In the genomic region with DNA sequence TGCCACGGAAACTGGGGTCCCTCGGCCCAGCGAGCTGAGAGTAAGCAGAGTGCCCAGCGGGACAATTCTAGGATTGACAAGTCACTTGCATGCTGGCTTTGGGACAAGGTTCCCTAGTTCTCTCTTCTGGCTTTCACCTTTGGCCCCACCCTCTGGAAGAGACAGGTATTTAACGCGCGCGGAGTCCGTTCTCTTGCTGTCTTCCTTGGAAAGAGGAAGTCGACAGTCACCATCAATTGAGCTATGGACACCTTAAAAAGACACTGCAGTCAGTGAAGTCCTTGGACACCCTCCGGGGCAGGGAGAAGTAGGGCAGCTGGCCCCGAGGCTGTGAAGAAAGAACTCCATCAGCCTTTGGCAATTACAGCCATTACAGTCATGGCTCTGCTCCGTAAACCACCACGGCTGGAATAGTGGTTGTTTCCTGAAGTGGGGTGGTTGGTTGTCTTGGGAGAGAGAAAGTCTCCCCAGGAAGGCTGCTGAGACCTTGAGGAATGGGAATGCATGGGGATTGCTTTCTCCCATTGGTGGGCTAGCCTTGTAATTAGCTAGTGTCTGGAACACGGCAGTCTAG, we compare ENCODE assay signal across 8 mouse cellular contexts. TPM values are rescaled to one million over a fixed set of nuclear protein-coding genes. Genes with fewer than 3 reads are reported as not detected.
DNase-seq lines count a peak whose midpoint lies in the region; ATAC-seq and TF ChIP-seq lines count a peak whose summit lies in the region.

No protein-coding gene starts in this region.

- H3K4me2 ChIP-seq in hindbrain, embryonic 11.5 days (replicated peaks; ENCODE audit: low read depth, low read length): peak overlapping the region; percentile 53
- peak overlapping the region; percentile 49 for H3K4me2 ChIP-seq in liver, embryonic 16.5 days (ENCODE audit: low read depth, low read length)

- peaks cover 9% of the 10 kb centered on the region; the same call in 1 of the 2 replicates for H3K4me1 ChIP-seq in thymus, adult 2 months (replicated peaks; ENCODE audit: control insufficient read depth, insufficient read depth, low read length)
- 0 out of 2 replicates have a peak, but pooled peaks cover 3% of the 10 kb centered on the region for H3K4me1 ChIP-seq in hindbrain, embryonic 11.5 days (replicated peaks; ENCODE audit: control insufficient read depth, insufficient read depth, low read length)
- peaks cover 12% of the 10 kb centered on the region for H3K4me1 ChIP-seq in liver, embryonic 16.5 days (ENCODE audit: control insufficient read depth, low read depth, low read length)
- H3K4me1 ChIP-seq in small intestine, adult 2 months (ENCODE audit: control insufficient read depth, insufficient read depth, insufficient read length, low read length): peaks cover 13% of the 10 kb centered on the region; the same call in 1 of the 2 replicates

- H3K27me3 ChIP-seq in thymus, adult 2 months (ENCODE audit: control insufficient read depth, insufficient read depth, low read length): no peaks in the 10 kb centered on the region; the same call in 1 of the 2 replicates
- no peaks in the 10 kb centered on the region for H3K27me3 ChIP-seq in hindbrain, embryonic 11.5 days (ENCODE audit: control insufficient read depth, insufficient read depth, low read length)
- no peaks in the 10 kb centered on the region for H3K27me3 ChIP-seq in liver, embryonic 16.5 days (ENCODE audit: control insufficient read depth, insufficient read depth, low read depth, low read length)
- H3K27me3 ChIP-seq in small intestine, adult 2 months (ENCODE audit: control insufficient read depth, insufficient read depth, low read length): no peaks in the 10 kb centered on the region

- TF ChIP-seq POLR2A in thymus, adult 2 months (IDR thresholded peaks at IDR 0.05; ENCODE audit: control insufficient read depth, extremely low read depth, insufficient read depth, low read length, poor library complexity): no peak
- TF ChIP-seq POLR2A in small intestine, adult 2 months (IDR thresholded peaks at IDR 0.05; ENCODE audit: low read depth, low read length): no peak

- no peaks in the 10 kb centered on the region for H3K36me3 ChIP-seq in thymus, adult 2 months (ENCODE audit: control insufficient read depth, insufficient read depth, low read length)
- no peaks in the 10 kb centered on the region for H3K36me3 ChIP-seq in hindbrain, embryonic 11.5 days (ENCODE audit: control insufficient read depth, insufficient read depth, low read length)
- H3K36me3 ChIP-seq in liver, embryonic 16.5 days (ENCODE audit: control insufficient read depth, insufficient read depth): no peaks in the 10 kb centered on the region
- no peaks in the 10 kb centered on the region for H3K36me3 ChIP-seq in small intestine, adult 2 months (ENCODE audit: control insufficient read depth, insufficient read depth, low read length)

- DNase-seq in thymus, adult 2 months: no peak
- no peak for DNase-seq in thymus, postnatal 36 days
- no peak for DNase-seq in hindbrain, embryonic 11.5 days (ENCODE audit: low spot score)
- no peak for DNase-seq in embryo, embryonic 9.5 days (ENCODE audit: extremely low spot score)
- DNase-seq in spleen, postnatal 14 days (ENCODE audit: low spot score in 2 of 2): no peak

- peak overlapping the region; percentile 56 for H3K9ac ChIP-seq in hindbrain, embryonic 11.5 days (ENCODE audit: low read depth, low read length)
- H3K9ac ChIP-seq in liver, embryonic 16.5 days (ENCODE audit: low read depth, low read length): peak overlapping the region; percentile 13; the same call in 1 of the 2 replicates

- 19% methylated on average over 15 of the region's 15 CpGs for WGBS in thymus, adult 2 months
- 24% methylated on average over 15 of the region's 15 CpGs for WGBS in hindbrain, embryonic 11.5 days
- WGBS in liver, embryonic 16.5 days (ENCODE audit: insufficient replicate concordance): 9% methylated on average over 15 of the region's 15 CpGs
- WGBS in small intestine, adult 2 months: 9% methylated on average over 15 of the region's 15 CpGs

- no peaks in the 10 kb centered on the region for H3K9me3 ChIP-seq in hindbrain, embryonic 11.5 days (ENCODE audit: control insufficient read depth, low read length)
- H3K9me3 ChIP-seq in liver, embryonic 16.5 days (replicated peaks; ENCODE audit: control insufficient read depth, low read length): no peaks in the 10 kb centered on the region

- TF ChIP-seq CTCF in thymus, adult 2 months (IDR thresholded peaks at IDR 0.05; ENCODE audit: borderline replicate concordance, control insufficient read depth, extremely low read depth, insufficient read depth, low read length, poor library complexity): no peak
- no peak for TF ChIP-seq CTCF in small intestine, adult 2 months (IDR thresholded peaks at IDR 0.05; ENCODE audit: extremely low read depth, insufficient read length, insufficient replicate concordance, low read depth, low read length)

- no peak overlapping the region for H3K27ac ChIP-seq in thymus, adult 2 months (ENCODE audit: control insufficient read depth, insufficient read depth, low read length)
- H3K27ac ChIP-seq in hindbrain, embryonic 11.5 days (ENCODE audit: low read depth, low read length): no peak overlapping the region
- no peak overlapping the region for H3K27ac ChIP-seq in liver, embryonic 16.5 days (ENCODE audit: low read length)
- H3K27ac ChIP-seq in small intestine, adult 2 months (ENCODE audit: insufficient read depth, low read depth, low read length): no peak overlapping the region

- H3K4me3 ChIP-seq in thymus, adult 2 months (ENCODE audit: control insufficient read depth, insufficient read depth, low read length): peak overlapping the region; percentile 29
- H3K4me3 ChIP-seq in hindbrain, embryonic 11.5 days (ENCODE audit: low read depth, low read length): peak overlapping the region; percentile 34
- peak overlapping the region; percentile 42 for H3K4me3 ChIP-seq in liver, embryonic 16.5 days (ENCODE audit: low read depth, low read length)
- H3K4me3 ChIP-seq in small intestine, adult 2 months (ENCODE audit: low read depth, low read length): peak overlapping the region; percentile 60

- ATAC-seq in hindbrain, embryonic 11.5 days (ENCODE audit: low FRiP score): no peak
- ATAC-seq in liver, embryonic 16.5 days (ENCODE audit: low read depth): no peak
- no peak for ATAC-seq in cerebellum, adult (ENCODE audit: insufficient number of reproducible peaks, low FRiP score, low TSS enrichment)

RNA-seq across cellular contexts. Expression of gene Tlr5, which starts 0.5 kb away (rescaled TPM):
- polyA plus RNA-seq in thymus, adult 2 months (2012; rRNA removed): 0.82 and 1.1 TPM in 2 replicates
- polyA plus RNA-seq in hindbrain, embryonic 11.5 days (2014; fragmentation: Nextera tagmentation; extraction: Ambion mirVana): 0.96 and 1.3 TPM in 2 replicates
- polyA plus RNA-seq in liver, embryonic 16.5 days (2015; fragmentation: Nextera tagmentation; extraction: Ambion mirVana): 1.1 and 1.2 TPM in 2 replicates
- polyA plus RNA-seq in small intestine, adult 2 months (2012; rRNA removed): 0.46 and 0.49 TPM in 2 replicates
